In the genomic region with DNA sequence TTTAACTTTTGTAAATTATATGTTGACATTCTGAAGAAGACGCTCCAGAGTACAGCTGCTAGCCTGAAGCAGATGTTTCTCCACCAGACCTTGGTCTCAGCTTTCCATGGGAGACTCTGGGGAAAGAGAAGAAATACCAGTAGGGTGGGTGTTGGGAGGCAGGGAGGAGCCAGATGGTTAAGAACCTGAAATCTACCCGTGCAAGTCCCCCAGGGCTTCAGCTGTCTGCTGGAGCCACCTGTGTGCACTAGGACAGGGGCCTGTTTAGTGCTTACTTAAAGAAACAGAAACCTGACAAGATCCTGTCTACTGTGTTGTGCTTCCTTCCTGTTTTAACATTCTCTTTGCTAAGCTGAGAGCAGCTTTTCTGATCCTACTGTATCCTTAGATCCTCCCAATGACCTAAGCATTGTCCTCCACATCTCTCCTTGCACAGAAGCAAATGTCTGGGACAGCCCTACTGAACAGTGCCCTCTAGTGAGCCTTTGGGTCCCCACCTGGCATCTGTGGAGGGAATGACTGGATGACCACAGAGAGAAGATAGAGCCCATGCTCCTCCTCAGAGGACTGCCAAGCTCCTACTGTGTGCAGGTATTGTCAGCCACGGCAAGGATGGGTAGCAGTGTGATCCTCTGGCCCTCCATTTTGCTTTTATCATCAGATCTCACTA, we compare ENCODE assay signal across 8 mouse cellular contexts.
DNase-seq lines count a peak whose midpoint lies in the region; ATAC-seq and TF ChIP-seq lines count a peak whose summit lies in the region.

No protein-coding gene starts in this region.

- H3K27me3 ChIP-seq in hindbrain, postnatal 0 days (ENCODE audit: insufficient read depth, low read length): no peaks in the 10 kb centered on the region
- H3K27me3 ChIP-seq in hindbrain, embryonic 14.5 days (ENCODE audit: control insufficient read depth, insufficient read depth, low read length): no peaks in the 10 kb centered on the region
- no peaks in the 10 kb centered on the region for H3K27me3 ChIP-seq in embryonic facial prominence, embryonic 14.5 days (replicated peaks; ENCODE audit: control insufficient read depth, insufficient read depth, low read length)
- no peaks in the 10 kb centered on the region for H3K27me3 ChIP-seq in small intestine, adult 2 months (ENCODE audit: control insufficient read depth, insufficient read depth, low read length)

- peak; percentile 67 for TF ChIP-seq CTCF in hindbrain, postnatal 0 days (IDR thresholded peaks at IDR 0.05; ENCODE audit: low read depth)
- TF ChIP-seq CTCF in small intestine, adult 2 months (IDR thresholded peaks at IDR 0.05; ENCODE audit: extremely low read depth, insufficient read length, insufficient replicate concordance, low read depth, low read length): peak; percentile 67; the same call in 1 of the 2 replicates

- no peak overlapping the region for H3K4me3 ChIP-seq in hindbrain, postnatal 0 days (ENCODE audit: low read length)
- H3K4me3 ChIP-seq in hindbrain, embryonic 14.5 days (replicated peaks; ENCODE audit: low read length): no peak overlapping the region
- no peak overlapping the region for H3K4me3 ChIP-seq in embryonic facial prominence, embryonic 14.5 days (ENCODE audit: low read depth, low read length)
- H3K4me3 ChIP-seq in small intestine, adult 2 months (ENCODE audit: low read depth, low read length): no peak overlapping the region

- no peak overlapping the region for H3K9ac ChIP-seq in hindbrain, postnatal 0 days (replicated peaks; ENCODE audit: low read length)
- no peak overlapping the region for H3K9ac ChIP-seq in hindbrain, embryonic 14.5 days
- no peak overlapping the region for H3K9ac ChIP-seq in embryonic facial prominence, embryonic 14.5 days (ENCODE audit: low read depth, low read length)

- peak; percentile 53 for DNase-seq in hindbrain, postnatal 0 days (ENCODE audit: low spot score)
- DNase-seq in hindbrain, embryonic 14.5 days (ENCODE audit: low spot score): no peak
- peak; percentile 5 to 12 for DNase-seq in B cell, adult 2 months
- peak; percentile 69 for DNase-seq in adrenal gland, adult 2 months
- peak; percentile 65 for DNase-seq in embryonic facial prominence, embryonic 14.5 days (ENCODE audit: low spot score)
- peak; percentile 69 for DNase-seq in kidney, postnatal 14 days
- DNase-seq in layer of hippocampus, postnatal 36 days: no peak

- no peak overlapping the region for H3K27ac ChIP-seq in hindbrain, postnatal 0 days
- no peak overlapping the region for H3K27ac ChIP-seq in hindbrain, embryonic 14.5 days
- no peak overlapping the region for H3K27ac ChIP-seq in embryonic facial prominence, embryonic 14.5 days (replicated peaks; ENCODE audit: low read depth, low read length)
- H3K27ac ChIP-seq in small intestine, adult 2 months (ENCODE audit: insufficient read depth, low read depth, low read length): no peak overlapping the region

- no peaks in the 10 kb centered on the region for H3K9me3 ChIP-seq in hindbrain, postnatal 0 days (ENCODE audit: low read length)
- no peaks in the 10 kb centered on the region for H3K9me3 ChIP-seq in hindbrain, embryonic 14.5 days (ENCODE audit: control insufficient read depth, low read length)
- no peaks in the 10 kb centered on the region for H3K9me3 ChIP-seq in embryonic facial prominence, embryonic 14.5 days (ENCODE audit: control insufficient read depth, low read length)

- H3K4me2 ChIP-seq in hindbrain, postnatal 0 days (ENCODE audit: low read depth, low read length): no peak overlapping the region
- no peak overlapping the region for H3K4me2 ChIP-seq in hindbrain, embryonic 14.5 days (replicated peaks)
- H3K4me2 ChIP-seq in embryonic facial prominence, embryonic 14.5 days (ENCODE audit: low read depth, low read length): no peak overlapping the region

- WGBS in hindbrain, postnatal 0 days: 64% methylated on average over 3 of the region's 3 CpGs
- WGBS in hindbrain, embryonic 14.5 days: 64% methylated on average over 3 of the region's 3 CpGs
- 34% methylated on average over 3 of the region's 3 CpGs for WGBS in embryonic facial prominence, embryonic 14.5 days
- WGBS in small intestine, adult 2 months: 57% methylated on average over 3 of the region's 3 CpGs

- ATAC-seq in hindbrain, postnatal 0 days: no peak
- ATAC-seq in hindbrain, embryonic 14.5 days (ENCODE audit: low FRiP score): no peak
- ATAC-seq in embryonic facial prominence, embryonic 14.5 days (ENCODE audit: low read depth): peak; percentile 71

- no peak for TF ChIP-seq POLR2A in small intestine, adult 2 months (IDR thresholded peaks at IDR 0.05; ENCODE audit: low read depth, low read length)

- no peaks in the 10 kb centered on the region for H3K36me3 ChIP-seq in hindbrain, postnatal 0 days (ENCODE audit: insufficient read depth, low read length)
- H3K36me3 ChIP-seq in hindbrain, embryonic 14.5 days (replicated peaks; ENCODE audit: control insufficient read depth, insufficient read depth): no peaks in the 10 kb centered on the region
- H3K36me3 ChIP-seq in embryonic facial prominence, embryonic 14.5 days (ENCODE audit: control insufficient read depth, insufficient read depth, low read length): no peaks in the 10 kb centered on the region
- H3K36me3 ChIP-seq in small intestine, adult 2 months (ENCODE audit: control insufficient read depth, insufficient read depth, low read length): no peaks in the 10 kb centered on the region

- H3K4me1 ChIP-seq in hindbrain, postnatal 0 days (ENCODE audit: insufficient read depth, low read length): no peaks in the 10 kb centered on the region
- no peaks in the 10 kb centered on the region for H3K4me1 ChIP-seq in hindbrain, embryonic 14.5 days (replicated peaks; ENCODE audit: control insufficient read depth, insufficient read depth, low read length)
- no peaks in the 10 kb centered on the region for H3K4me1 ChIP-seq in embryonic facial prominence, embryonic 14.5 days (ENCODE audit: control insufficient read depth, insufficient read depth, low read length)
- peaks cover 8% of the 10 kb centered on the region; the same call in 1 of the 2 replicates for H3K4me1 ChIP-seq in small intestine, adult 2 months (ENCODE audit: control insufficient read depth, insufficient read depth, insufficient read length, low read length)

Comparison
In these comparisons a context has a peak if more than half of its experiments do, and no peak if none do; other contexts are left out.
1. DNase-seq: peak in hindbrain, postnatal 0 days (single experiment), B cell, adult 2 months (2 of 2), adrenal gland, adult 2 months (single experiment), embryonic facial prominence, embryonic 14.5 days (single experiment) and kidney, postnatal 14 days (single experiment); none in hindbrain, embryonic 14.5 days (single experiment) and layer of hippocampus, postnatal 36 days (0 of 2).